Mouse (Mus musculus) left cerebral cortex, adult 18-20 months (tissue): ENCODE measurements around the gene Ctrb1. TPM values are rescaled to one million over a fixed set of nuclear protein-coding genes. Genes with fewer than 3 reads are reported as not detected.

ENCODE experiments used
- DNase-seq, 2 experiments: peaks; one replicate each; pipeline ENCODE4 v3.0.0; 2021 to 2022; ENCODE audit warnings: low spot score in 2 of 2, mixed read lengths in 1 of 2
- total RNA-seq, 2 experiments: library from RNA; stranded (reverse); gene quantifications; 2 replicates each; pipeline ENCODE4 v1.2.3; 2021

The Ctrb1 gene
- total RNA-seq, 2 experiments from 2014 or later = not detected

GRCm38 (mm10) chr8:111717866-111718265, 27.1 kb upstream of the Ctrb1 start:
- DNase-seq = no peak

- no peak for DNase-seq
These were observed 26.6 kb upstream of the Ctrb1 start for GRCm38 (mm10) chr8:111717488-111717792.

- DNase-seq = peak; percentile 61 to 74
These were observed 26.0 kb upstream of the Ctrb1 start for GRCm38 (mm10) chr8:111716603-111717487.

GRCm38 (mm10) chr8:111715514-111715913, 24.7 kb upstream of the Ctrb1 start:
- no peak for DNase-seq

- DNase-seq = no peak
These were observed 23.5 kb upstream of the Ctrb1 start for GRCm38 (mm10) chr8:111714295-111714694.

GRCm38 (mm10) chr8:111713817-111714216, 23.0 kb upstream of the Ctrb1 start:
- DNase-seq = no peak

- DNase-seq = no peak
These were observed 22.5 kb upstream of the Ctrb1 start for GRCm38 (mm10) chr8:111713291-111713690.

- DNase-seq = peak; percentile 61 to 68
These were observed 21.8 kb upstream of the Ctrb1 start for GRCm38 (mm10) chr8:111712588-111712987.

- DNase-seq = peak in 1 of 2 experiments; percentile 65
These were observed 21.3 kb upstream of the Ctrb1 start for GRCm38 (mm10) chr8:111712135-111712534.

- no peak for DNase-seq
These were observed 20.1 kb upstream of the Ctrb1 start for GRCm38 (mm10) chr8:111710777-111711485.

GRCm38 (mm10) chr8:111709223-111709622, 18.4 kb upstream of the Ctrb1 start:
- DNase-seq = no peak

GRCm38 (mm10) chr8:111708265-111708664, 17.5 kb upstream of the Ctrb1 start:
- no peak for DNase-seq

- no peak for DNase-seq
These were observed 14.9 kb upstream of the Ctrb1 start for GRCm38 (mm10) chr8:111705699-111706098.

GRCm38 (mm10) chr8:111705222-111705621, 14.4 kb upstream of the Ctrb1 start:
- DNase-seq = no peak

GRCm38 (mm10) chr8:111704585-111704984, 13.8 kb upstream of the Ctrb1 start:
- DNase-seq = no peak

GRCm38 (mm10) chr8:111701380-111701779, 10.6 kb upstream of the Ctrb1 start:
- no peak for DNase-seq

GRCm38 (mm10) chr8:111700740-111701139, 9.9 kb upstream of the Ctrb1 start:
- no peak for DNase-seq

- DNase-seq = no peak
These were observed 9.4 kb upstream of the Ctrb1 start for GRCm38 (mm10) chr8:111700201-111700600.

- no peak for DNase-seq
These were observed 8.2 kb upstream of the Ctrb1 start for GRCm38 (mm10) chr8:111699035-111699434.

GRCm38 (mm10) chr8:111697655-111698054, 6.8 kb upstream of the Ctrb1 start:
- DNase-seq = no peak

- DNase-seq = no peak
These were observed 4.6 kb upstream of the Ctrb1 start for GRCm38 (mm10) chr8:111695441-111695840.

- DNase-seq = no peak
These were observed 2.5 kb upstream of the Ctrb1 start for GRCm38 (mm10) chr8:111693261-111693741.
